Mouse (Mus musculus) cortical plate, adult 2 months (tissue): Measurements from ENCODE around the gene Smurf1.

ENCODE experiments used
- CTCF ChIP-seq: fragments of 200-500 bp; IDR thresholded peaks from 2 replicates; pipeline ENCODE4 v1.5.1; 2011; ENCODE audit warnings: mild to moderate bottlenecking, control low read depth, low read length; ENCODE audit not compliant: insufficient read depth; ENCODE audit errors: extremely low read depth
- POLR2A ChIP-seq: fragments of 200-500 bp; IDR thresholded peaks from 2 replicates; pipeline ENCODE4 v1.6.1; 2011; ENCODE audit warnings: mild to moderate bottlenecking, low read length, control low read depth; ENCODE audit not compliant: insufficient read depth; ENCODE audit errors: extremely low read depth

GRCm38 (mm10) chr5:144971266-144971665 is 5.6 kb upstream of the Smurf1 start:
- TF ChIP-seq CTCF, result no peak
- TF ChIP-seq POLR2A, result no peak
